Mouse (Mus musculus) small intestine, adult 2 months (tissue): Measurements from ENCODE around the gene Mark3.

Experiments
- CTCF ChIP-seq: fragments of 200-500 bp; IDR thresholded peaks from 2 replicates; pipeline ENCODE4 v1.5.1; 2012; ENCODE audit warnings: low read depth, mild to moderate bottlenecking, control low read depth, inconsistent platforms, low read length, moderate library complexity, mixed read lengths; ENCODE audit not compliant: insufficient replicate concordance, insufficient read length; ENCODE audit errors: extremely low read depth
- POLR2A ChIP-seq: fragments of 200-500 bp; IDR thresholded peaks from 2 replicates; pipeline ENCODE4 v1.6.1; 2012; ENCODE audit warnings: low read depth, mild to moderate bottlenecking, control low read depth, inconsistent platforms, low read length, moderate library complexity

- TF ChIP-seq CTCF (no peak), POLR2A (no peak)
Measured at GRCm38 (mm10) chr12:111688069-111688428, 113.7 kb downstream of the Mark3 start.
